Mouse (Mus musculus): Measurements from ENCODE around the gene Dkk2. TPM values are rescaled to one million over a fixed set of nuclear protein-coding genes. Genes with fewer than 3 reads are reported as not detected.

Gene Dkk2
- polyA plus RNA-seq, 1 experiment: 0.38 TPM

- Histone ChIP-seq H3K27me3 (ENCODE audit: control insufficient read depth, insufficient read depth, low read length) (no peaks in the 10 kb centered on the region), H3K4me3 (ENCODE audit: control insufficient read depth, insufficient read depth, low read length) (no peak overlapping the region), H3K4me1 (replicated peaks; ENCODE audit: control insufficient read depth, insufficient read depth, low read length) (no peaks in the 10 kb centered on the region), H3K36me3 (ENCODE audit: control insufficient read depth, insufficient read depth, low read length) (no peaks in the 10 kb centered on the region), H3K27ac (ENCODE audit: control insufficient read depth, insufficient read depth, low read length) (no peak overlapping the region)
- WGBS: 46% methylated on average over 1 of the region's 1 CpGs
- TF ChIP-seq POLR2A (IDR thresholded peaks at IDR 0.05; ENCODE audit: control insufficient read depth, extremely low read depth, insufficient read depth, low read length, poor library complexity) (no peak), CTCF (IDR thresholded peaks at IDR 0.05; ENCODE audit: borderline replicate concordance, control insufficient read depth, extremely low read depth, insufficient read depth, low read length, poor library complexity) (no peak)
- no peak for DNase-seq
Observed at GRCm38 (mm10) chr3:132227622-132228021, 142.5 kb downstream of the Dkk2 start.

Data from thymus, adult 2 months (tissue).